ENCODE assay signal across 8 mouse cellular contexts in genomic region chr17:80061783-80062619, GRCm38 (mm10). TPM values are rescaled to one million over a fixed set of nuclear protein-coding genes. Genes with fewer than 3 reads are reported as not detected.
A peak's percentile ranks its signal among the peaks of the same experiment; 100 is the strongest.
DNase-seq lines count a peak whose midpoint lies in the region; ATAC-seq and TF ChIP-seq lines count a peak whose summit lies in the region.

Hnrnpll (minus strand) TSS chr17:80062334.

- WGBS in bone marrow, adult 2 months, result 1% methylated on average over 96 of the region's 97 CpGs
- under 1% methylated on average over 85 of the region's 97 CpGs for WGBS in embryonic facial prominence, embryonic 15.5 days
- 2% methylated on average over 64 of the region's 97 CpGs for WGBS in limb, embryonic 14.5 days
- WGBS in midbrain, postnatal 0 days, result under 1% methylated on average over 76 of the region's 97 CpGs

- DNase-seq in 416B (ENCODE audit: low read depth), result peak; percentile 90
- peak; percentile 99 for DNase-seq in heart, adult 8-10 months (ENCODE audit: low spot score)
- DNase-seq in kidney, adult 9 months, result peak; percentile 99
- DNase-seq in limb, embryonic 14.5 days (ENCODE audit: low spot score), result peak; percentile 98
- peak; percentile 98 for DNase-seq in midbrain, postnatal 0 days (ENCODE audit: low spot score)
- DNase-seq in spleen, postnatal 14 days (ENCODE audit: low spot score in 2 of 2), result peak; percentile 88 to 90

- ATAC-seq in embryonic facial prominence, embryonic 15.5 days (ENCODE audit: insufficient number of reproducible peaks, low FRiP score, low TSS enrichment, low read depth), result peak; percentile 99
- peak; percentile 97 for ATAC-seq in limb, embryonic 14.5 days (ENCODE audit: low FRiP score, low read depth)
- peak; percentile 97 for ATAC-seq in midbrain, postnatal 0 days (ENCODE audit: low FRiP score)

- peak within 1 kb of the TSS; percentile 83 for H3K4me2 ChIP-seq in embryonic facial prominence, embryonic 15.5 days (replicated peaks)
- H3K4me2 ChIP-seq in limb, embryonic 14.5 days (replicated peaks; ENCODE audit: low read depth, low read length, severe bottlenecking), result peak within 1 kb of the TSS; percentile 74
- peak within 1 kb of the TSS; percentile 79 for H3K4me2 ChIP-seq in midbrain, postnatal 0 days (ENCODE audit: low read depth, low read length, poor library complexity, severe bottlenecking)

- peak; percentile 70 for TF ChIP-seq POLR2A in bone marrow, adult 2 months (IDR thresholded peaks at IDR 0.05; ENCODE audit: borderline replicate concordance, control insufficient read depth, low read depth, low read length)
- peak; percentile 94; the same call in 1 of the 2 replicates for TF ChIP-seq POLR2A in limb, embryonic 14.5 days (IDR thresholded peaks at IDR 0.05; ENCODE audit: borderline replicate concordance, extremely low read depth, insufficient read depth, insufficient read length)

- H3K36me3 ChIP-seq in embryonic facial prominence, embryonic 15.5 days, result no peaks in the 10 kb centered on the region
- no peaks in the 10 kb centered on the region for H3K36me3 ChIP-seq in limb, embryonic 14.5 days (ENCODE audit: control insufficient read depth, insufficient read depth, low read length)
- no peaks in the 10 kb centered on the region for H3K36me3 ChIP-seq in midbrain, postnatal 0 days (ENCODE audit: insufficient read depth, low read length)

- peak within 1 kb of the TSS; percentile 99 for H3K27ac ChIP-seq in bone marrow, adult 2 months (ENCODE audit: control insufficient read depth, insufficient read depth, low read depth, low read length, poor library complexity)
- H3K27ac ChIP-seq in embryonic facial prominence, embryonic 15.5 days (replicated peaks), result peak within 1 kb of the TSS; percentile 99
- peak within 1 kb of the TSS; percentile 99 for H3K27ac ChIP-seq in limb, embryonic 14.5 days (replicated peaks; ENCODE audit: low read depth, low read length)
- peak within 1 kb of the TSS; percentile 100 for H3K27ac ChIP-seq in midbrain, postnatal 0 days (ENCODE audit: low read depth, low read length)

- H3K4me1 ChIP-seq in bone marrow, adult 2 months (ENCODE audit: control insufficient read depth, insufficient read depth, low read length), result no peaks in the 10 kb centered on the region; the same call in 1 of the 2 replicates
- H3K4me1 ChIP-seq in embryonic facial prominence, embryonic 15.5 days, result peaks cover 18% of the 10 kb centered on the region
- peaks cover 18% of the 10 kb centered on the region for H3K4me1 ChIP-seq in limb, embryonic 14.5 days (ENCODE audit: control insufficient read depth, insufficient read depth, low read length)
- 0 out of 2 replicates have a peak, but pooled peaks cover 3% of the 10 kb centered on the region for H3K4me1 ChIP-seq in midbrain, postnatal 0 days (ENCODE audit: insufficient read depth, low read length)

- peak within 1 kb of the TSS; percentile 88 for H3K4me3 ChIP-seq in bone marrow, adult 2 months (replicated peaks; ENCODE audit: control insufficient read depth, low read depth, low read length)
- peak within 1 kb of the TSS; percentile 94 for H3K4me3 ChIP-seq in embryonic facial prominence, embryonic 15.5 days (replicated peaks)
- peak within 1 kb of the TSS; percentile 97 for H3K4me3 ChIP-seq in limb, embryonic 14.5 days (replicated peaks; ENCODE audit: low read length)
- peak within 1 kb of the TSS; percentile 99 for H3K4me3 ChIP-seq in midbrain, postnatal 0 days (ENCODE audit: low read depth, low read length)

- H3K9ac ChIP-seq in embryonic facial prominence, embryonic 15.5 days, result peak within 1 kb of the TSS; percentile 92
- H3K9ac ChIP-seq in limb, embryonic 14.5 days (ENCODE audit: low read depth, low read length, severe bottlenecking), result peak within 1 kb of the TSS; percentile 98
- peak within 1 kb of the TSS; percentile 98 for H3K9ac ChIP-seq in midbrain, postnatal 0 days (replicated peaks; ENCODE audit: low read length, poor library complexity, severe bottlenecking)

- H3K27me3 ChIP-seq in embryonic facial prominence, embryonic 15.5 days, result no peaks in the 10 kb centered on the region
- no peaks in the 10 kb centered on the region for H3K27me3 ChIP-seq in limb, embryonic 14.5 days (ENCODE audit: control insufficient read depth, insufficient read depth, low read length)
- H3K27me3 ChIP-seq in midbrain, postnatal 0 days (ENCODE audit: insufficient read depth, low read length), result no peaks in the 10 kb centered on the region

- H3K9me3 ChIP-seq in embryonic facial prominence, embryonic 15.5 days (replicated peaks), result no peaks in the 10 kb centered on the region
- H3K9me3 ChIP-seq in limb, embryonic 14.5 days (ENCODE audit: control insufficient read depth, low read length), result no peaks in the 10 kb centered on the region
- H3K9me3 ChIP-seq in midbrain, postnatal 0 days (ENCODE audit: low read length), result no peaks in the 10 kb centered on the region

- no peak for TF ChIP-seq CTCF in bone marrow, adult 2 months (IDR thresholded peaks at IDR 0.05; ENCODE audit: control insufficient read depth, insufficient read depth, low read length)
- TF ChIP-seq CTCF in midbrain, postnatal 0 days (IDR thresholded peaks at IDR 0.05), result no peak; the same call in 1 of the 2 replicates

RNA-seq across cellular contexts. Expression of gene Hnrnpll, which starts in this region (rescaled TPM):
- polyA plus RNA-seq in bone marrow, adult 2 months (2011; ENCODE audit: insufficient read depth, insufficient read length, low replicate concordance, missing spikeins), result 21.7 and 21.8 TPM in 2 replicates
- 54.9 and 59.8 TPM in 2 replicates for polyA plus RNA-seq in embryonic facial prominence, embryonic 15.5 days (2015; fragmentation: Nextera tagmentation; extraction: Ambion mirVana)
- 10 to 100 TPM; 18.3 to 22.9 (median 22.5) TPM for total RNA-seq in heart, adult 8-10 months (2022)
- polyA plus RNA-seq in limb, embryonic 14.5 days (2012; rRNA removed), result 66.4 and 71.4 TPM in 2 replicates
- 58.0 and 66.8 TPM in 2 replicates for polyA plus RNA-seq in limb, embryonic 14.5 days (2014; fragmentation: Nextera tagmentation; extraction: Ambion mirVana)
- total RNA-seq in midbrain, postnatal 0 days (2014; rRNA removed), result 56.1 and 64.5 TPM in 2 replicates
- polyA plus RNA-seq in midbrain, postnatal 0 days (2015; fragmentation: Nextera tagmentation; extraction: Ambion mirVana), result 36.3 and 38.5 TPM in 2 replicates

Comparison
In these comparisons a context has a peak if more than half of its experiments do, and no peak if none do; other contexts are left out.
1. Peak in every context shown above with its lines: DNase-seq, ATAC-seq, H3K4me3 ChIP-seq and H3K27ac ChIP-seq.